Mouse (Mus musculus) left cerebral cortex, postnatal 4 days (tissue): Measurements from ENCODE around the gene Atp6v1c2. TPM values are rescaled to one million over a fixed set of nuclear protein-coding genes. Genes with fewer than 3 reads are reported as not detected.

Source experiments
- DNase-seq: peaks from one replicate; pipeline ENCODE4 v3.0.0-alpha.2; 2022
- intact Hi-C: fragments of 180-260 bp; cut with DNase I; formaldehyde crosslinking; loops from one replicate; pipeline ENCODE4 v1.15.1; 2025
- total RNA-seq, 2 experiments: library from RNA; stranded (reverse); gene quantifications; 2 replicates each; pipeline ENCODE4 v1.2.3; 2021

Atp6v1c2 gene
- 1 to 10 TPM; 1.6 to 2.5 TPM for total RNA-seq

DNA sequence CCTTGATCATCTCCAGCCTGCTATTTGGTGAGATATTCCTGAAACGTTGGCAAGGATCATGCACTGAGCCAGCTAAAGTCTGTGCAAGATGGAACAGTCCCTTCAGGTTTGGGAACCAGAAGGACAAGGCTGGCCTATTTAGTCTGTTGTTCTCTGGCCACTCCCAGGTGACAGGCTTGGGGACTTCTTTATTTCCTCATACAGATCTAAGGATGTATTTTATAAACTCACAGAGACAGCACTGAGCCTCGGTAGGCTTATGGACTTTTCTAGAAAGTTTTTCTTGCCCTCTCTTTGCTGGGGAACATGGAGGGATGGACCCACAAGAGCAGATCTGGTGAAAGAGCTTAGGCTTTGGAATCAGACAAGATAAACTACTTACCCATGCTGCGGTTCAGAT lies at the start of gene Atp6v1c2:
Gene Atp6v1c2 (minus strand): TSS at position 101 of the 400 bp plus-strand sequence.
- DNase-seq: no peak
- intact Hi-C loops: no loop called here

DNA sequence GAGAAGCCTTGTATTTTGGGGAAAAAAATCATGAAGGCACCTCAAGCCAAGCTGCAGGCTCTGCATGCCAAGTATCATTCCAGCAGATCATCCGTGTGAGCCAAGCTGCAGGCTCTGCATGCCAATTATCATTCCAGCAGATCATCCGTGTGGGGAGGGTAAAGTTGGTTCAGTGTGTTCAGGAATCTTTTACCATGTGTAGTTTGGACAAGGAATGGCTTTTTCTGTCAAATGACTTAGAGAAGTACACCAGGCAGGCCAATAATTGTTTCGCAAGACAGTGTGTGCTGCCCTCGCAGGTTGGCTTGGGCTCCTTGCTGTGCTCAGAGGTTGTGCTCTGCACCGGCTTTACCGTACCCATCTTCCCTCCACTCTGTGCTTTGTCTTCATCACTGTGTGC lies 47.4 kb upstream of the Atp6v1c2 start:
- intact Hi-C loops: no loop called here
- DNase-seq: no peak

DNA sequence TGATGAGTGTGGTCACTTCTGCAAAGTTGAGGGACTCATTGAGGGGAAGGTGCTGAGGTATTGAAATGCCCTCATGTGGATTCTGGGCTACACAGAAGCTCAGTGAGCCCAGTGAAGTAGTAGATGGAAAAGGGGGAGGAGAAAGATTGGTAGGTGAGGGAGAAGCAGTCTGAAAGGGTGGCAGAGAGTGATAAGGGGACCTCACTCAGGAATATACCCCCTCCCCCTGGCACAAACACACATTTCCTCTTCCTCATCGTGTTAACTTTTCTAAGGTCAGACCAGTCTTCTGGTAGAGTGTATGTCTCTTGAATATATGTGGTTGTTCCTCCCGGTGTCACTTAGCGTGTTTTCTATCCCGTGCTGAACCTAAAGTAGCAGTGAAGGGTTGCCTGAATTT lies 46.1 kb upstream of the Atp6v1c2 start:
- DNase-seq: no peak
- intact Hi-C loops: no loop called here

DNA sequence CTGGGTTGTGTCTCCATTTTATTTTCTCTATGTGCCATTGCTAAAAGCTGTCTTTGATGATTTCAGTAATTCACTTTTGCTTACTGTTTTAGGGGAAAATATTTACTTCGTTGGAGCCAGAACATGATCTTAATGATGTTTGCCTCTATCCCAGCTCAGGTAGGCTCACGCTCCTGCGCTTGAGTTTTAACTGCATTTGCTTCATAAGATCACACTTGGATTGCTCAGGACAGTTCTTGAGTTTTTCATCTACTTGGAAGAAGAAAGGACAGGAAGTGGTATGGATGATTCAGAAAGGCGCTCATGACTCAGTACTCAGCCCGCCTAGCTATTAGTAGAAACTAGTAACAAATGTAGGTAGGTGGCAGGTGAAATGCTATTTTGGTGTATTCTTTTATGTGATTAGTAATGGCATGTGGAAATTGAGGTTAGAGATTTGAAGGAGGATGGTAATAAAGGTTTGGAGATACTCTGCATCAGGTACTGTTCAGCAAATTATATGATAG lies 44.4 kb upstream of the Atp6v1c2 start:
- DNase-seq: no peak
- intact Hi-C loops: no loop called here

DNA sequence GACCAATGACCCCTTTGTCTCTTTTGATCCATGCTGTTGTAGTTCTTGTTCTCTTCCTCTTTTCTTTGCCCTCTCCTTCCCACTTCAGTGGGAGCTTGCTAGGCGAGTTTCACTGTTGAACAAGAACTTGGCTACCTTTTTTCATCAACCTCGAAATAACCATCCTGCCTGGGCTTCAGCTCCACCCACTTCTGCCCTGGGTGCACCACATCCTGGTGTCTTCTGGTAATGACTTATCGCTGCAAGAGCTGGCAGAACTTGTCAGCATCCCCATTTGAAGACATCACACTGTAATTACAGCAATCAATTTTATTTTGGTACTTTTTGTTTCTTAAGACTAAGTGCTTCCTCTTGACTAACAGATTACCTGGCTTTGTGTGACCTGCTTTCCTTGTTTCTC lies 43.5 kb upstream of the Atp6v1c2 start:
- intact Hi-C loops: no loop called here

DNA sequence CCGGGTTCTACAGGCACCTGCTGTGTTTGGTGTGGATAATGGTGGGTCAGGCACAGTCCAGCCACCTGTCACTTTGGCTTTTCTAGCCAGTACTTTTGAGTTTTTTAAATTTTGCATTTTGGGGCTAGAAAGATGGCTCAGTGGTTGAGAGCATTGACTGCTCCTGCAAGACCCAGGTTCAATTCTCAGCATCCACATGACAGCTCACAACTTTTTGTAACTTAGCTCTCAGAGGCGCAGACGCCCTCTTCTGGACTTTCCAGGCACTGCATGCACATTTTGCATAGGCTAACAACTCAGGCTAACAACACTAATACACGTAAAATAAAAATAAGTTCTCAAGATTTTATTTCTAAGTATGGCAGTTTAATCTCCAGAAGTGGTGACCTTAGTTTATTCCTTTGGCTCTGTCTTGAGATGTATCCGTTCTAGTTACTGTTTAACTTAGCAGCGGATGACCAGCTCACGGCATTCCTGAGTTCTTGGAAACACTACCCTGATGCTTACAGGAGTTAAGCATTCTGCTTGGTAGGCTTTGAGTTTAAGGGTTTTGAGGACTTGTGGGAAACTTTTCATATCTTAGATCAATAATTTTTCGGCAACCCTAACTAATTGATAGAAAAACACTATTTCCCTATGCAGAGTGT lies 42.6 kb upstream of the Atp6v1c2 start:
- DNase-seq: no peak
- intact Hi-C loops: no loop called here

More for the DNA sequence above, 43.5 kb upstream of the Atp6v1c2 start:
- no peak for DNase-seq

DNA sequence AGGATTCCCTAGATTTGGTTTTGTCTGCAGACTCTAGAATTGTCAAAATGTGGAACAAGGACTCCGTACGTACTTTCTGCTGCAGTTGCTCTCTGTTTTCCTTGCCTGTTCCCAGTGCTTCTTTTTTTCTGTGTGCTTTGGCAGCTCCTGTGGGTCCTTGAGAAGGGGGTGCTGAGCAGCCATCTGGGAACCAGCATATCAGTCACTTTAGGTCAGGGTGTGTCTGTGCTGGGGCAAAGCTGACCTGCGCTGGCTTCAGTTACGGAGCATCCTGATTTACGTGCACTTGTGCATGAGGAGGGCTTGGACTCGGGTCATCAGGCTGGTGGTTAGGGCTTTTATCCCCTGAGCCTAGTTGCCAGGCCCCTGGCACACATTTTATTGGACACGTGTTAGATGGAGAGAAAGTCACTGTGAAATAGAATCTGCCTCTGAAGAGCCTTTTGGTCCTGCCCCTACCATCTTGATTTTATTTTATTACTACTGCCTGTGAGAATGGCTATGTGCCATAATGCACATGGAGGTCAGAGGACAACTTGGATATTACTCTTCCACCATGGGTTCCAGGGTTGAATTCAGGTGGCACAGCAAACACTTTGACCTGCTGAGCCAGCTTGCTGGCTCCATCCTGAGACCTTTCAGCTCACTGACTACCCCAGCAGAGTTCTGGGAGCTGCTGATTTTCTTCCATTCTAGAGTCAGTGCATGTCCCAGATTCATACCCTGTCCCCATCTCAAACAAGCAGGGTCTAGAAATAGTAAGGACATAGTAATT lies 40.6 kb upstream of the Atp6v1c2 start:
- intact Hi-C loops: loop anchor here (5.0 to 10.0 kb wide), 2 partner anchors 175 to 438 kb away; partner anchors contain the start of gene Odc1
- no peak for DNase-seq

DNA sequence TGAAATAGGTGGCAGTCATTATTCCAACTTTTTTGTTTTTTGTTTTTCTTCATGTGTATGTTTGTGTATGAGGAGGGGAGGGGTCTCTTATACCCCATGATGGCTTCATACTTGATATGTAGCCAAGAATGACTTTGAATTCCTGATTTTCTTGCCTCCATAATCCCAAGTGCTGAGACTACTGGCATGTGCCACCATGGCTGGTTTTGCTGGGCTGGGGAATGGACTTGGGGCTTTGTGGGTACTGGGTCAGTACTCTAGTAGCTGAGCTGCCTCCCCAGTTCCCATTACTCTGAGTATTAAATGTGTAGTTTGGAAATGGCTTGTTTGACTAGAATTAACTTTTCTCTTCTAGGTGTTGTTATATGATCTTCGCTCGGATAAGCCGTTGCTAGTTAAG lies 40.0 kb upstream of the Atp6v1c2 start:
- no peak for DNase-seq
- intact Hi-C loops: loop anchor here (5.0 to 10.0 kb wide), 2 partner anchors 176 to 438 kb away; partner anchors contain the start of gene Odc1

DNA sequence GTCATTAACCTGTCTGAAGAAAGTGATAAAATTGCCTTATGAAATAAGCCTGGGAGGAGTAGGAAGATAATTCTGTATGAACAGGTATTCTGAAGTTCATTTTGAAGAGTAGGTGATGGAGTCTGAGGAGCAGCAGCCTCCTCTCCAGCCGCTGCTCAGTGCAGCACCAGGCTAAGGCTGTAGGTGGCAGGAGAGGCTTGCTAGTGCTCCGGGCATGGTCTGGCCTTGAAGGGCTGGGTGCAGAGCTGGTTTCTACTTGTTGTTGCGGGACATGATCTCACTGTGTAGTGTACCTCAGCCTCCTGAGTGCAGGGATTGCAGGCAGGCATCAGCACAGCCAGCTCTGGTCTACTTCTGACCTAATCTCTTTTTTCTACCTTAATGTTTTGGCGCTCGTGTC lies 37.8 kb upstream of the Atp6v1c2 start:
- peak; percentile 52 for DNase-seq
- intact Hi-C loops: loop anchor here (5.0 to 10.0 kb wide), 2 partner anchors 178 to 440 kb away; partner anchors contain the start of gene Odc1

DNA sequence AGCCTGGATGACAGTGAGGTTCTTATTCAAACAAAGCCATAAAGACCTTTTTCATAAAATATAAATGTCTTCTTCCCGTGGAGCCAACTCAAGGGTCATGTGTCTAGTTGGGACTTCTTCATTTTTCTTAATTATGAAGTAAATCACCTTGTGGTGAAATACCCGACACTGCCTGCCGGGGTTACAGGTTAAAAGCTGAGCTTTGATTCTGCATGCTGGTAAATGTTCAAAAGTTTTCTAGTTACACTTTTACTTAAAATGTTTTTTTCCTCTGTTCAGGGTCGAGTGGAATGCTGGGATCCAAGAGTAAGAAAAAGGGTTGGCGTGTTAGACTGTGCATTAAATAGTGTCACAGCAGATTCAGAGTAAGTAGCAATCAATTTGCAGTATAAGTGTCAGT lies 33.2 kb upstream of the Atp6v1c2 start:
- DNase-seq: no peak
- intact Hi-C loops: loop anchor here (10.0 kb wide), 1 partner anchor 182 kb away; the partner anchor contains the start of gene Odc1

DNA sequence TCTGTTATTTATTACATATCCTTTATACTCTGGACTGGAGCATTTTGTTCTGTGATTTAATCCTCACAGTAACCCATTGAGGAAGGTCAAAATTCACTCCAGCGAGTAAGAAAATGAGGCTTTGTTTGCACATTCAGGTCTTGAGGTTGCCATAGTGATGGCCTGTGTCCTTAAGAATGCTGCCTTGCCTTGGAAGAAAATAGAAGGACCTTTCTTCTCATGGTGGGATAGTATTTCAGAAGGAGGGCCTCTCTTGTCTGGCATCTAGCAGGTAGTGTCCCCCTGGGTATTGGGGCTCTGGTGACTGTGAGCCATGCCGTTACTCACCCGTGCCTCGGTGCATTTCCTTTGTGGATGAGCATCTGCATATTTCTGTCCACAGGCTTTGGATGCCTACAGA lies 31.5 kb upstream of the Atp6v1c2 start:
- intact Hi-C loops: loop anchor here (10.0 kb wide), 1 partner anchor 184 kb away; the partner anchor contains the start of gene Odc1
- no peak for DNase-seq

DNA sequence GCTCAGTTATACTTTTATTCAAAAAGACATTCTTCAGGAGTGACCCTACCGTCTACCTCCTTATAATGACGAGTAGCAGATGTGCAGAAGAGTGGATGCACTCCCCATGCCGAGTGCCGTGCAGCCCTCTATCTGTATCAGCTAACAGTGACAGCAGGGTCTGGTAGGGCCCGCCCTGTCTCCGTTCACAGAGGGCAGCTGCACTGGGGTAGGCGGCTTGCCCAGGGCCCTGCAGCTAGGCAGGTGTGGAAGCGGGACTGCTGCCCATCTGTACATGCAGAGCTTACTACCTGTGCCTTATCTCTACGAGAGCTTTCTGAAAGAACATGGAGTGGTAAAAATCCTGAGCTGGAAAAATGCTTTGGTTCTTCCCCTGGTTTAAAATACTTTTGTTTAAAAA lies 30.9 kb upstream of the Atp6v1c2 start:
- DNase-seq: no peak
- intact Hi-C loops: loop anchor here (10.0 kb wide), 1 partner anchor 185 kb away; the partner anchor contains the start of gene Odc1

DNA sequence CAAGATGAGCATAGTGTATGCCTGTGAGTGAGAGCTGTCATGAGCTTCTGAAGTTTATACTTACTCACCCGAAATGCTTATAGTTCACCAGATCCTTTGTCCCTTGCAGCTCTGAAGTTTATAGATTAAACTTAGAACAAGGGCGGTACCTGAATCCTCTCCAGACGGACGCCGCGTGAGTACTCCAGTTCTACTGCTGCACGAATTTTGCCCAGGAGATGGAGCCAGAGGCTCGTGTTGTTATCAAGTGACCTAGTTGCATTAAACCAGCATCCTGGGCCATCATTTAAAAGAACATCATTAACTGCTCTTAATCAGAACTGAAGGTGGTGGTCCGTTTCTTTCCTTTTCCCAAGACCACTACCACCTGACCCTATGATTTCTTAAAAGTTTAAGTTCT lies 29.8 kb upstream of the Atp6v1c2 start:
- no peak for DNase-seq
- intact Hi-C loops: no loop called here

DNA sequence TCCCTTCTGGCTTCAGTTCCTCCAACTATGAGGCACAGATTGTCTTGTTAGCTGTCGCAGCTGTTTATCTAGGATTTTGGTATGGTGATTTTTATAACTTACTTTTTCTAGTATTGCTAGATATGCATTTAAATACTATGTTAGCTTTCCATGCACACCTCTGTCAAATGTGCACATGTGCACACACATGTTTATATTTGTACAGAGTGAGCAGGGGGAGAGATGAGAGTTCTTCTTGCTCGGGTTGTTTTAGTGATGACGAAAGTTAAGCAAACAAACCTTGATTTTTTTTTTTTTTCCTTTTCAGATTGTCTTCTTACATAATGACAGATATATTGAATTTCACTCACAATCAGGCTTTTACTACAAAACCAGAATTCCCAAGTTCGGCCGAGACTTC lies 28.6 kb upstream of the Atp6v1c2 start:
- no peak for DNase-seq
- intact Hi-C loops: no loop called here

DNA sequence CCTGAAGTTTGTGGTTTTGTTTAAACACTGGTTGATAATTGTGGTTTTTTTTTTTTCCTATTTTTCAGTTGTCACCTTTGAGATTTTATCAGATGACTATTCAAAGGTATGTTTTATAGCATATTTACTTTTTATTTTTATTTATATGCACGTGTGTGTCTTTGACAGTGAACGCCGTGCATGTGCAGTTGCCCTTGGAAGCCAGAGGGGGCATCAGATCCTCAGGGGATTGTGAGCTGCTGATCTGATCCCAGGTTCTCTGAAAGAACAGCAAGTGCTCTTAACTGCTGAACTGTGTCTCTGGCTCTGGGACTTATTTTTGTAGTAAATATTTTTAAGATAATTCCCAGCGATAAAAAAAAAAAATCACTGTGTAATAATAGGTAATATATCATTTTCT lies 27.7 kb upstream of the Atp6v1c2 start:
- intact Hi-C loops: no loop called here
- DNase-seq: no peak

DNA sequence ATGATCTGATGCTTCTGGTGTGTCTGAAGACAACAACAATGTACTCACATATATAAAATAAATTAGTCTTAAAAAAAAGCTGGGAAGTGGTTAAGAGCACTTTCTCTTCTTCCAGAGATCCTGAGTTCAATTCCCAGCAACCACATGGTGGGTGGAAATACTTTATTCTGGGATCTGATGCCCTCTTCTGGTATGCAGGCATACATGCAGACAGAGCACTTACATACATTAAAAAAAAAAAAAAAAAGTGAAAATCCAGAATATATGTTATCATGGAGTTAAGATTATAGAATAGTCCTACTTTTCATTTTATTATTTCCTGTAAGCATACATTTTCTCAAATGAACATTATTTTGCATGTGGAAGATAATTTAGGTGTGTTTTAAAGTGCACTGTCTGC lies 20.9 kb upstream of the Atp6v1c2 start:
- intact Hi-C loops: no loop called here
- no peak for DNase-seq

DNA sequence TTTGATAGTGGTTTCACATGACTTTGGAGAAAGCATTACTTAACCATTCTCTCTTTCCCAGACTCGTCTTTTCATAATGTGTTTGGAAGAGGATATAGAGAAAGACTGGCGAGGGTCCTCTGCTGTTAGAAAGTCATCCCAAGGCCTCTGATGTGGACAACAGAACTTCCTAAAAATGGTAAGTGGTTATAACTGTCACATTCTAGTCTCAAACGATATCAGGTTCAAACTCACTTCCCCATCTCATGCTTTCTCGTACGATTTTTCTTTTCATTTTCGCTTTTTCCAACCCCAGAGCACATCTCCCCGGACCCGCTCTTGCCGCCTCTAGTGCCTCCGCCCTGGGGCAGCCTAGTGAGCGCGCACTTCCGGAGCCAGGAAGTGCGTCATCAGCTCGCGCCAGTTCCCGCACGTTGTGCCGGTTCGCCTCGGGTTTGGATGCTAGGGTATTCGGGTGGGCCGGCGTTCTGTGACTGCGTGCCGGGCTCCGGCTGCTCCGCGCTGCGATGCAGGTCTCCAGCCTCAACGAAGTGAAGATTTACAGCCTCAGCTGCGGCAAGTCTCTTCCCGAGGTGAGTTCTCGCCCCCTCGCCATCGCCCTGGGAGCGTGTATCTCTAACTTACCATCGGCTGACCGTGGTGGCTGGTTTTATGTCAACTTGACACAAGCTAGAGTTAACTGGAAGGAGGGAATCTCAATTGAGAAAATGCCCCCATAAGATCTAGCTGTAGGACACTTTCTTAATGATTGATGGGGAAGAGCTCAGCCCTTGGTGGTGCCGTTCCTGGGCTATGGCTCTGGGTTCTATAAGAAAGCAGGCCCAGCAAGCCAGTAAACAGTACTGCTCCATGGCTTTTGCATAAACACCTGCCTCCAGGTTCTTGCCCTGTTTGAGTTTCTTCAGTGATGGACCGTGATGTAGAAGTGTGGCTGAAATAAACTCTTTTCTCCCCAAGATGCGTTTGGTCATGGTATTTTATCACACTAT lies 19.2 kb upstream of the Atp6v1c2 start, which contains the start of gene Nol10:
Gene Nol10 (plus strand): TSS at position 411 of the 989 bp plus-strand sequence.
- peak; percentile 90 for DNase-seq
- intact Hi-C loops: no loop called here

DNA sequence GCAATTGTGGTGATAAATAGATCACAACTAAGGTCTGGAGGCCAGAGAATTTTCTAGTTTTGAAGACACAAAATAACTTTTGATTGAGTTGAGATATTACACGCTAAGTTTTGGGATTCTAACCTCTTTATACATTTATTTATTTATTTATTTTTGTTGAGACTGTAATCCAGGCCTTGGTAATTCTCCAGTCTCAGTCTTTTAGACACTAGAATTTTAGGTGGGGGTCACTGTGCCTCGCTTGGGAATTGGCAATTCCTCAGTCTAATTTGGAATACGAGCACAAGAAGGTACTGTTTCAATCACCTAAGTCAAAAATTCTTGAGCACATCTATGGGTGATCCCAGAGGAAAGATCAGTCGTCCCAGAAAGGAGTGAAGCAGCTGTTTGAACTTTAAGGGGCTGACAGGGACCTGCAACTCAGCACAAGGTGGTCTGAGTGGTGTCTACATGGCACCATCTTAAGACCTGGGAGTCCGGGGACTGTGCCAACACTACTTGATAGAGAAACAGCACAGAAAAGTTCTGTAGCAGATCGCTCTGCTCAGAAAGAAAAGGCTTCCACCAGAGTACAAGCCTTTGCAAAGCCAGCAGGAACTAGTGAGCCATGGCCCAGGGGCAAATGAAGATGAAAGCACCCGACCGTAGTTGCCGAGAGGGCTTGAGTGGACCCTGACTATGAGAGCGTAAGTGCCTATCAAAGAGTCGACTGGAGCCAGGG lies 18.3 kb upstream of the Atp6v1c2 start:
- DNase-seq: no peak
- intact Hi-C loops: no loop called here

DNA sequence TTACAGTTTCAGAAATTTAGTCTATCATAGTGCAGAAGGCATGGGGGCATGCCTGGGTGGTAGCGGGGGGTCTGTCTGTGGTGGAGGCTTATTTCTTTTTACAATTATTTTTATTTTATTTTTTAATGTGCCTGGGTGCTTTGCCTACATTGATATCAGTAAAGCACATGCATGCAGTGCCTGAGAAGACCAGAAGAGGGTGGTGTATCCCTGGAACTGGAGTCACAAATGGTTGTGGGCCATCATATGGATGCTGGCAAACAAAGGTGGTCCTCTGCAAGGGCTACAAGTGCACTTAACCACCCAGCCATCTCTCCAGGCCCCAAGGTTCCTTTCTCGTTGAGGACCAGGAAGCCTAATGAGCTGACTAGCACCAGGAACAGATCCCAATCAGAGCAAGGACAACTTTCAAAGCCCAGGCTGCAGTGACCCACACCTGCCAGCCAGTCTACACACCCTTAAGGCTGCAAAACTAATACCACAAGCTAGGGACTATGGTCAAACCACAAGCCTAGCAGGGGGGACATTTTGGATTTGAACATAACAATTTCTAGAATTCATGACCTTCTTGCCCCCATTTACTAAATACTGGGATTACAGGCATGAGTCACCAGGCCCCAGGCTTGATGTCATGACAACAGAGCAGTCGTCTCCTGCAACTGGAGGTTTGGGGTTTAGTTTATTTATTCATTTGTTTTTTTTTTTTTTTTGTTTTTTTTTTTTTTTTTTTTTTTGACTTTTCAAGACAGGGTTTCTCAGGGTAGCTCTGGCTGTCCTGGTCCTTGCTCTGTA lies 10.2 kb upstream of the Atp6v1c2 start:
- DNase-seq: no peak
- intact Hi-C loops: no loop called here
